Mouse (Mus musculus): ENCODE data around the gene Sema3e.
A peak's percentile ranks its signal among the peaks of the same experiment; 100 is the strongest.

Sema3e gene

GRCm38 (mm10) chr5:14025205-14026124 is at the start of gene Sema3e:
Gene Sema3e, plus strand, starts transcription at chr5:14025276.
- no peak for DNase-seq (ENCODE audit: low read depth, low spot score)

GRCm38 (mm10) chr5:13977576-13977975 is 47.5 kb upstream of the Sema3e start:
- DNase-seq (ENCODE audit: low read depth, low spot score) = no peak

GRCm38 (mm10) chr5:13979156-13979555 is 45.9 kb upstream of the Sema3e start:
- no peak for DNase-seq (ENCODE audit: low read depth, low spot score)

- peak; percentile 47 for DNase-seq (ENCODE audit: low read depth, low spot score)
Observed at GRCm38 (mm10) chr5:13982417-13983054, 42.5 kb upstream of the Sema3e start.

GRCm38 (mm10) chr5:13983608-13984007 is 41.5 kb upstream of the Sema3e start:
- no peak for DNase-seq (ENCODE audit: low read depth, low spot score)

- no peak for DNase-seq (ENCODE audit: low read depth, low spot score)
Observed at GRCm38 (mm10) chr5:13985669-13986068, 39.4 kb upstream of the Sema3e start.

GRCm38 (mm10) chr5:13987123-13987522 is 38.0 kb upstream of the Sema3e start:
- DNase-seq (ENCODE audit: low read depth, low spot score) = peak; percentile 73

GRCm38 (mm10) chr5:13988023-13988422 is 37.1 kb upstream of the Sema3e start:
- no peak for DNase-seq (ENCODE audit: low read depth, low spot score)

- DNase-seq (ENCODE audit: low read depth, low spot score) = peak; percentile 86
Observed at GRCm38 (mm10) chr5:13992734-13993396, 32.2 kb upstream of the Sema3e start.

GRCm38 (mm10) chr5:14028341-14028740 is 3.3 kb downstream of the Sema3e start:
- no peak for DNase-seq (ENCODE audit: low read depth, low spot score)

- DNase-seq (ENCODE audit: low read depth, low spot score) = peak; percentile 63
Observed at GRCm38 (mm10) chr5:14030796-14031195, 5.7 kb downstream of the Sema3e start.

GRCm38 (mm10) chr5:14032056-14032455 is 7.0 kb downstream of the Sema3e start:
- DNase-seq (ENCODE audit: low read depth, low spot score) = no peak

- DNase-seq (ENCODE audit: low read depth, low spot score) = no peak
Observed at GRCm38 (mm10) chr5:14033302-14033701, 8.2 kb downstream of the Sema3e start.

GRCm38 (mm10) chr5:14038813-14039496 is 13.9 kb downstream of the Sema3e start:
- no peak for DNase-seq (ENCODE audit: low read depth, low spot score)

GRCm38 (mm10) chr5:14040208-14040607 is 15.1 kb downstream of the Sema3e start:
- DNase-seq (ENCODE audit: low read depth, low spot score) = no peak

GRCm38 (mm10) chr5:14043116-14043515 is 18.0 kb downstream of the Sema3e start:
- DNase-seq (ENCODE audit: low read depth, low spot score) = no peak

GRCm38 (mm10) chr5:14043983-14044382 is 18.9 kb downstream of the Sema3e start:
- DNase-seq (ENCODE audit: low read depth, low spot score) = no peak

GRCm38 (mm10) chr5:14048660-14049059 is 23.6 kb downstream of the Sema3e start:
- no peak for DNase-seq (ENCODE audit: low read depth, low spot score)

GRCm38 (mm10) chr5:14054472-14054871 is 29.4 kb downstream of the Sema3e start:
- DNase-seq (ENCODE audit: low read depth, low spot score) = no peak

- DNase-seq (ENCODE audit: low read depth, low spot score) = no peak
Observed at GRCm38 (mm10) chr5:14059895-14060553, 34.9 kb downstream of the Sema3e start.

GRCm38 (mm10) chr5:14062918-14063481 is 37.9 kb downstream of the Sema3e start:
- DNase-seq (ENCODE audit: low read depth, low spot score) = no peak

All from 3T3-L1 (cell line).